Mouse (Mus musculus) left cerebral cortex, postnatal 36 days (tissue): ENCODE results near the gene Tut7. TPM values are rescaled to one million over a fixed set of nuclear protein-coding genes. Genes with fewer than 3 reads are reported as not detected.
"Not testable (repeated sequence)": the region's sequence is repeated elsewhere in the genome, so short reads cannot be mapped to it uniquely, and the experiment has no call there.

Source experiments
- DNase-seq, 2 experiments: peaks; one replicate each; pipeline ENCODE4 v3.0.0; 2021 to 2022; ENCODE audit warnings: low spot score in 2 of 2, mixed read lengths in 1 of 2
- intact Hi-C: fragments of 180-260 bp; cut with DNase I; formaldehyde crosslinking; loops from one replicate; pipeline ENCODE4 v1.15.1; 2025
- total RNA-seq, 2 experiments: library from RNA; stranded (reverse); gene quantifications; 2 replicates each; pipeline ENCODE4 v1.2.3; 2021

The Tut7 gene
- total RNA-seq, 2 experiments from 2014 or later = 56.0 to 66.8 TPM

DNA sequence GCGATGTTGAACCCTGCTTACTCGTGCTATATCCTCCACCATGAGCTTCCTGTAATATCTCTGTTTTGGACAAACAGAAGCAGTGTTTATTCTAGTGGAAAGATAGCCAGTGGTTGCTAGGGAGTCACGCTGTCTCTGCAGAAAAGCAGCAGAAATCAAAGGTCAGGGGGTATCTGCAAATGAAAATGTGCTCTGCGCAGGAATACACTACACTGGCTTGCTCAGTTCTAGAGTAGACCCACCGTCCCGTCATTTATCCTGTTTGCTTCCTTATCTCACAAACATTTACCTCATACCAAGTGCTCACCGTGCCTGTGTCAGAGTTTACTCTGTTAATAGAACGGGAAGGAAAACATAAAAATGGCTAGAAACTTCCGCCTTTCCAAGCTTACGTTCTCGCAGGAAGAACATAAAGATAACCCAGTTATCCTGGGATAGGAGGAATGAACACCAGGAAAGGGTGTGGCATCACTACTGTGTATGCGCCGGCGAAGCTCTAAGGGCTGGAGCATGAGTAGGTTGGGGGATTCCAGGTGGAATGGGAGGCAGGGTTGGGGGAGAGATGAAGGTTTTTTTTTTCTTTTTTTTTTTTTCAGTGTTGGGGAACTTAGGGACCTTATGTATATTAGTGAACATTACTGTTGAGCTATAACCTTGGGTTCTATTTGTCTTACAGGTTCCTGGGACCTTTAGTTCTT is 13.3 kb upstream of the Tut7 start:
- intact Hi-C loops = no loop called here
- no peak for DNase-seq

DNA sequence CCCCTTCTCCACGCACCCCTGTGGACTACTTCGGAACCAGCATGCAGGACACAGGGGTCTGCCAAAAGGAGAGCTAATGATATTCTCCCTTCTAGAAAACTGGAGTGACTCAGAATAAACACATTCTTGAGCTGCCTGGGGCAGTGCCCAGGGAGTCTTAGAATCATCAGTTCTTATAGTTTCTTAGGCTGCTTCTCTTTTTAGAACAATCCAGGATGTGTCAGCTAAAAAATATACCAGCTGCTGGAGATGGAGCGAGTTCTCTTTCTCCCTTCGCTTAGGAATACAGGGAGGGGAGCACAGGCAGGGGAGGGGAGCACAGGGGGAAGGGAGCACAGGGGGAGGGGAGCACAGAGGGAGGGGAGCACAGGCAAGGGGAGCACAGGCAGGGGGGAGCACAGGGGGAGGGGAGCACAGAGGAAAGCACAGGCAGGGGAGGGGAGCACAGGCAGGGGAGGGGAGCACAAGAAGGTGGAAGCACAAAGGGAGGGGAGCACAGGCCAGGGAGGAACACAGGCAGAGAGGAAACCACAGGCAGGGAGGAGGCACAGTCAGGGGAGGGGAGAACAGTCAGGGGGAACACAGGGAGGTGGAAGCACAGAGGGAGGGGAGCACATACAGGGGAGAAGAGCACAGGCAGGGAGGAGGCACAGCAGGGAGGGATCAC is 12.0 kb upstream of the Tut7 start:
- DNase-seq = peak; percentile 60 to 71
- intact Hi-C loops = no loop called here

DNA sequence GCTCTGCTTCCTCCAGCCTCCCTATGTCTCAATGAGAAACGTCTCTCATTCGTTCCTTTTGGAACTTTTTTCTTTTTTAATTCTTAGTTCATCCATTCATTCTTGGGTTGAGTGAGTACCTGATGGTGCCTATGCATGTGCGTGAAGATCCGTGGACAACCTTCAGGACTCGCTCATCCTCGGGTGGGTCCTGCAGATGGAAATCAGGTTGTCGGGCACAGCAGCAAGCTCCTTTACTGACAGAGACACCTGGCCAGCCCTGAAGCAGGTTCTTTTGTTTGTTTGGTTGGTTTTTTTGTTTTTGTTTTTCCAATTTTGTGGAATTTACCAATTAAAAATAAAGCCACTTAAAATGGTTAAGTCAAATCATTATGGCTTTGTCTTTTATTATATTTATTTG is 9.9 kb upstream of the Tut7 start:
- no peak for DNase-seq
- intact Hi-C loops = no loop called here

DNA sequence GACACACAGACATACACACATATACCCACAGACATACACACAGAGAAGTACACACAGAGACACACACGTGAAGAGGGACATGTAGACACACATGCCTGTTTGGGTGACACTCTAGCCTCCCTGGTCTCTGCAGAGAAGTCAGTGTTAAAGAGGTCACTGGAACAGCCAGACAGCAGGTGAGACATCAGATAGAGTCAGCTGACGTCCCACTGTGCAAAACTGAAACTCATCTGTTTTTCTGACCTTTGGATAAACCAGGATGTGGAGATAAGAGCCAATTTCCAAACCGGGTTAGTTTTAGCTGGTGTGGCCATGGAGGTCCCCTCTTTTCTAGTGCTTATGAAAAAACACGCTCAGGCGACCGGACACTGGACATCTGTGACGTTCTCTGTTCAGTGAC is 9.5 kb upstream of the Tut7 start:
- intact Hi-C loops = no loop called here
- DNase-seq = no peak

DNA sequence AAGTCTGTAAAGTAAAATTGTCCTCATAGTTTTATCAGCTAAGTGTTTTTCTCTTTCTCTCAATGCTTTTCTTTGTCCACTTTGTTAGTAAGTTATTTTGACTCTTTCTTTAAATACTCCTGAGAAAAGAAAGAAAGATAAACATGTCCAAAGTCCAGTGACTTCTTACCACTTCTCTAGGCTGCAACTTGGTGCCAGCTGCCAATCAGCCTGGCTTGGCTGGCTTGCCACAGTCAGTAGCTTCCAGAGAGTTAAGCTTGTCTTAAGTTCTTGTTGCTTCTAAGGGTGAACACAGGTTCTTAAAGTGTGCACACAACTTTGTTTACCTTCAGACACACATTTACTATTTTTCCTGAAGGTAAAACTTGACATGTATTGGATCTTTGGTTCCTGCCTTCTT is 3.0 kb upstream of the Tut7 start:
- intact Hi-C loops = no loop called here
- no peak for DNase-seq

DNA sequence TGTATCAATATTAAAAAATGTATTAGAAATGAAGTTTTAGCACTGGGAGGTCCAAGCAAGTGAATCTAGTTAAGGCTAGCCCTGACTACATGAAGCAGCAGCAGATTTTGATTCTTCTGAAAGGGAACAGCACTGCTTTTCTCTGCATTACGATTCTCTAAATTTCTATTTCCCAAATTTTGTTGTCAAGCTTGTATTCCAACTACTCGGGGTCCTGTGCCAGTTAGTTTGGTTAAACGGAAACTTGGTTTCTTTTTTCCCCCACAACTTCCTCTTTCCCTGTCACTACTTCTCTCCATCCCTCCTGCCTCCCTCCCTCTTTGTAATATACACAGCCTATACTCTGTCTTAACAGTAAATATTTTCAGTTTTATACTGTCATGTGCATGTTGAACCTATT is 2.1 kb downstream of the Tut7 start:
- DNase-seq = no peak

DNA sequence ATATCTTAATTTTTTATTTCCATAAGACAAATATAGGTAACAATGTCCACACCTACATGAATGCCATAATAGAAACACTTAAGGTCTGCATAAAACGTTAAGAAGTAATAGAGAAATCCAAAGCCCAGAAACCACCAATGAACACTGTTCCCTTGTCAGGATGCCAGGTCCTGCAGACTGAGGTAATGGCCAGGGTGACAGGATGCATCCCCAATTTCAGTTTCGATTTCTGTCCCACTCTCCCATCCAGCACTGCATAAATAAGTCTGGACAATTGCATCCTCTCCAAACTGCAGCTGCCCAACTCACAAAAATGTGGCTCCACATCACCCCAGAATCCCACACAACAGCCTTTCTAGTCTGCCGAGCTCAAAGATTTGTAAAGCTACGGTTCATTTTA is 2.8 kb downstream of the Tut7 start:
- intact Hi-C loops = no loop called here
- no peak for DNase-seq

More for the DNA sequence above, 2.1 kb downstream of the Tut7 start:
- intact Hi-C loops = no loop called here

DNA sequence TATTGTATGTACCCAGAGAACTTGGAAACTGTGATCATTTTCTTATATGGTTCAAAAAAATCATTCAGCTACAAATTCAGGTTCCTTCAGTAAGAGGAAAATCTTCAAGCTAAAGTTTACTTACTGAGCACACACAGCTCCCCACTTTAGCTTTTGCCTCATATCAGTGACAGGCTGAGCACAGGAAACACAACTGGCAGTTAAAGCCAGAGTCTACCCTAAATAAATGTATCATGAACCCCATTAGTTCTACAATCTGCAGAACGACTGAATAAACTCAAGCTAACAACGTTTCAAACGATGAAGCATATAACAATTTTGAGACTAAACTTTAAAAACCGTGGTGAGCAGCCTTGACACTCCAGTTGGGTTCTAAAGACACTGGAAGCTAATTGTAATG is 5.6 kb downstream of the Tut7 start:
- intact Hi-C loops = no loop called here
- no peak for DNase-seq

DNA sequence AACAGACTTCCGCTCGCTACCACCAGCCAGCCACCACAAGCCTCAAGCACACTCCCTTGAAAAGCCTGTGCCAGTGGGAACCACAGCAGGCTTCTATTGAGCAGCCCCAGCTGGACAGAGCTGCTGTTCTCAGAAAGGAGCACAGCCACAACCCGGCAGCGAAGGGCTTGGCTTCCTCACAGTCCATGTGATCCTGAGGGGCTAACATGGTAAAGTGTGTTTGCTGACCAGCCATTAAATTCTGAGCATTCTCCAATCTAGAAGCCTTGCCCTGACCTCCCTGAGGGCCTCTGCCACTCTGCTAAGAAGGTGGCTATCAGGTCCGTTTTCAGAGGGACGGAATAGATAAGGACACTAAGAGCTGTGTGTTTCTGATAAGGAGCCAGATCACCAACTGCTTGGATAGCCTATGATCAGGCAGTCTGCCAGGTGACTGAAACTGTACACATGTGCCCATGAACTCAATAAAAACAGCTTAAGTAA is 8.8 kb downstream of the Tut7 start:
- DNase-seq = no peak
- intact Hi-C loops = no loop called here

DNA sequence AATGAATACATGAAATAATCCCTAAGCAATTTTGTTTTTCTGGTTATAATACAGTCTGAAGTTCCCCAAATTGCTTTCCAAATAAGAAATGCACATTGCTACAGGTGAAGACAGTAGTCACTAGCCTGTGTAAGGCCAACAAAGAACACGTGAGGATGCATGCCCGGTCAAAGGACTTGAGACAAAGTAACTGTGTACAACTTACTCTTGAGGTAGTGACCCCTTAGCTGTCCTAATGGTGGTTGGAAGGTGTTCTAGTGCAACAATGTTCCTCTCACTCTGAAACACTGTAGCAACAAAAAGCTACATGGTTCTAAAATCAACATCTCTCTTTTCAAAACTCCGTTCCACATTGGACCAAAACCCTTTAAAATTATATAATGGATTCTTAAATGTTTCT is 11.4 kb downstream of the Tut7 start:
- no peak for DNase-seq

DNA sequence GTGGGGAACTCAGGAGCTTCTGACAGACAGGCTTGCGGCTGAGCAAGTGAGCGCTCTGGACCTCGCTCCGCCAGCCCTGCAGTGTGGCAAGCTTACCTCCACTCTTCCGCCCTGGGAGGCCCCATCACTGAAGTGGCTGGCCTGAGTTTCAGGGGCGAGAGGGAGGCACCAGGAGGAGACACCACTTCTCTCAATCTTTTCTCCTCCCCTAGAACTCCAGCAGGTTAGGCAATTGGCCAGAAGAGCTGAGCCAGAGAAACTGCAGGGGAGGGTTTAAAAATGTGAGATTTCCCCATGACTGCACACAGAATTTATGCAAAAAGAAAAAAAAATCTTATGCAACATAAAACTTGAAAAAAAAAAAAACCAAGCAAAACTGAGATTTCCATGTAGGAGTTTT is 21.9 kb downstream of the Tut7 start:
- peak; percentile 50 to 65 for DNase-seq

More for the DNA sequence above, 11.4 kb downstream of the Tut7 start:
- intact Hi-C loops = no loop called here

DNA sequence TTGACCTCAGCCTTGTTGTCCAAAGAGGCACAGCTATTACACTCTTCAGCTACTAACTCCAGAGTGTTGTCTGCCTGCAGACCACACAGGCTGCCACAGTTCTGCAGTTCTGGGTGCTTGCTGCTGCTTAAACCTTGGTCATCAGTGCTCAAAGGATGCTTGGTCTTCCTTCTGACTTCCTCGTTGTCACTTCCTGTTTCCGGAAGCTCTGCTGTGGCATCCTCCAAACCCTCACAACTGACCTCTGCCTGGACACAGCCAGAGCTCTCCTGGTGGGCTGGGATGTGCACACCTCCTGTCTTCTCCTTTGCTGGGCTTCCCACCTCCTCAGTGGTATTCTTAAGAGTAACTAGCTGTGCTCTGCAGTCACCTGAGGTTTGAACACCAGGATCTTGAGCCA is 22.9 kb downstream of the Tut7 start:
- DNase-seq = no peak
- intact Hi-C loops = no loop called here

More for the DNA sequence above, 21.9 kb downstream of the Tut7 start:
- intact Hi-C loops = no loop called here

DNA sequence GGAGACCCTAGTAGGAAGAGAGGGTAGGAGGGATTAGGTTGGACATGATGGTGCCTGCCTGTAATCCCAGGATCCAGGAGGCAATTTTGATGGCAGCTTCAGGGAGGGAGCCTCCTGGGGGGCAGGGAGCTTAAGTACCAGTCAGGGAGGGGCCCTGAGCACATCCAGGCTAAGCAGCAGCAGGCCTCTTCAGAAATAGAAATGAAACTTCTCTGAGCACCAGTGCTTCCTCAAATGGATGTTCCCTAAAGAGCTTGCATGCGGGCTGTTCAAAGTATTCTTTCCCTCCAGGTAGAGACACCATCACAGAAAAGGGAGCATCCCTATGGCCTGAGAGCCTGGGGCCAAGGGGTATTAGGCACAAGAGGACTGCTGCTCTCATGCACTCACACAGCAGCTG is 24.6 kb downstream of the Tut7 start:
- DNase-seq = no peak
- intact Hi-C loops = no loop called here

DNA sequence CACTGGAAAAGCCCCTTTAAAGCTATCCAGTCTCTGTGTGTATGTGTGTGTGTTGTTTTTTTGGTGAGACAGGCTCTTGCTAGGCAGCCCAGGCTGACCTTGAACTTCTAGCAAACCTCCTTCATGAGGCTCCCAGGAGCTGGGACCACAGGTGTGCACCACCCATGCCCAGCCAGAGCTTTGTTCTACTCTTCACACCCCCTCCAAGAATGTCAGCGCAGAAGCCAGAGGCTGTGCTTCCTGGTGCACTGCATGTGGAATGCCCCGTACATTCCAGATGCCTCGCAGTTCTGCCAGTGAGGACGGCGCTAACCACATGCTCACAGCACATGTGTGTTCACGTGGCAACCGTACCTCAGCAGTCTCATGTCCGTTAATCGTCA is 26.5 kb downstream of the Tut7 start:
- intact Hi-C loops = no loop called here
- DNase-seq = no peak

DNA sequence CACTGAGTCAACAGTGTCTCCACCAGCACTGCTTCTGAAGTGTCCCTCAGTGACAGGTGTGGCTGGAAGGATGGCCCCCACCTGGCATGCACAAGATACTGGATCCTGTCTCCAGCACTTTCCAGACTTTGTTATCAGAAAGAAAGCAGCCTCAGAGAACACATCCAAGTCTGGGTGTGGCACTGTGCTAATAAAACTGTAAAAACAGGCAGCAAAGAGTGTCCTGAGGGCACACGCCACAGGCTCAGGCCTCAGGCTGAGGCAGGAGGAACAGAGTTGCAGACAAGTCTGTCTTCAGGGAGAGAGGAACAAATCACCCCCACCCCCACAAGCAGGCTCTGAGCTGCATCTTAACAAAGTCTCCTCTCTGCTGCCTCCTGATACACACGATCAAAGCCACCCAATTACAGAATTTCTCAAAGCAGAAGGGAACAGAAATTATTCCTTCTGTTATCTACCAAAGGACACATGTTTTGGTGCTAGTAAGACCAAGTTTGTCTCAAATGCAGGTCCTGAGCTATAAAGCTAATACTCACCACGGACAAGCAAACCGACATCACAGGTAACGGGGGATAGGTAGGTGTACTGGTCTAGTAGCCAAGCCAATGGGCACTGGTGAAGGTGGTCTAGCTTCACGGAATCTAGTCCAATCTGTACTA is 27.0 kb downstream of the Tut7 start:
- no peak for DNase-seq
- intact Hi-C loops = no loop called here

DNA sequence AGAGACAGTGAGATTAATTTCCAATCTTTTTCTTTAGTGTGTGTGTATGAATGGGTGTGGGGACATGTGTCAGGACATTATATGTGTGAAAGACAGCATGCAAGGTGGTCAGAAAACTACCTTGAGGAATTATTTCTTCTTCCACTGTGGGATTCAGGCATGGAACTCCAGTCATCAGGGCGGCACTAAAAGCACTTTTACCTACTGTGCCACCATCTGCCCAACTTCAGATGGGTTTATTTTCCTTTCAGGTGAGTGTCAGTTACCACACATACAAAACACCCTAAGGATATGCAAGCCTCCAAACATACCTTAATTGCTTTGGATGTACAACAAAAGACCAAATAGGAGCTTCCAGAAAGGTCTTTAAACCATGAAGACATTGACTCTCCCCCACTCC is 28.2 kb downstream of the Tut7 start:
- intact Hi-C loops = no loop called here
- no peak for DNase-seq

DNA sequence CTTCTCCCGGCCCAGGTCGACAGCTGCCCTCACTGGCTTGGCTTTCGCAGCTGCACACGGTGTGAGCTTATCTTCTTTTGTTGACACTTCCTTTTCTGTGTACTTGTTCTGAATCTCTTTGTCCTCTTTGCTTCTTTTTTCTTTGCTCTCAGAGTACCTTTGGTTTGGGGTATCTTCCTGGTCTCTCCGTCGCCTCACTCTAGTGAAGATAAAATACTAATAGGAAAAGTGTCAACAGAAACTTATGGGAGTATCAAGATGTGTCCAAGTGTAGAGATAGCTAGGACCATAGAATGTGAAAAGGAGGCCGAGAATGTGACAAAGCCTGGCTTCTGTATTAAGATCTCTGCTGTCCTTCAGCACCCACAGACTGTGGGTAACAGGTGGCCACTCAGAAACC is 40.8 kb downstream of the Tut7 start, which contains the start of gene Gm49354:
TSS of gene Gm49354 (minus strand) at position 101 of the 400 bp plus-strand sequence.
- intact Hi-C loops = no loop called here

DNA sequence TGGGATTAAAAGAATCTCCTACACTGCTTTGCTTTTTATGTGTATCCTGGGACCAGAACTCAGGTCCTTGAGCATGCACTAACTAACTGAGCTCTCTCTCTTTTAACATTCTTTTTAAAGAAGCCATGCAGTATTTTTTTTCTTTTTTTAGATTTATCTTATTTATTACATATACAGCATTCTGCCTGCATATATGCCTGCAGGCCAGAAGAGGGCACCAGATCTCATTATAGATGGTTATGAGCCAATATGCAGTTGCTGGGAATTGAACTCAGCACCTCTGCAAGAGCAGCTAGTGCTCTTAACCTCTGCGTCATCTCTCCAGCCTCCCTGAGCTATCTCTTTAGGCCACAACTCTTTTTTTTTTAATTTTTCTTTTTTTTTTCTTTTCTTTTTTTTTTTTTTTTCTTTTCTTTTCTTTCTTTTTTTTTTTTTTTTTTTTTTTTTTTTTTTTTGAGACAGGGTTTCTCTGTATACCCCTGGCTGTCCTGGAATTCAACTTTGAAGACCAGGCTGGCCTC is 43.1 kb downstream of the Tut7 start:
- intact Hi-C loops, DNase-seq: not testable (repeated sequence)

More for the DNA sequence above, 40.8 kb downstream of the Tut7 start, which contains the start of gene Gm49354:
- DNase-seq = no peak

DNA sequence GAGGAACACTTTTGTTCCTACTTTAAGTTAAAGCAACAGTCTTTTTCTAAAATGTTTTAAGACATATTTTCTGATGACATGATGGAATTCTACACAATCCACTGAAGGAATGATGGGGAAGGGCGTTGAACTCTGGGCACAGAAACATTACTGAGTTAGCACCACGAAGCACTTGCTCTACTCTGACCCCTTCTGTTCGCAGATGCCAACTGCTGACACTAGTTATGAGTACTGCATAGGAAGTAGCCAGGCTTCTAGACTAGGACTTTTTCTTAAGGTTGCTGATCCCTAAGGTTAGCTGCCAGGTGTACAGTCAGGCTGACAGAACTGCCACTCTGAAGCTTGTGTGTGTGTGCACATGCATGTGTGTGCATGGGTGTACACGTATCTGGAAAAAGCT is 43.7 kb downstream of the Tut7 start:
- intact Hi-C loops = no loop called here

DNA sequence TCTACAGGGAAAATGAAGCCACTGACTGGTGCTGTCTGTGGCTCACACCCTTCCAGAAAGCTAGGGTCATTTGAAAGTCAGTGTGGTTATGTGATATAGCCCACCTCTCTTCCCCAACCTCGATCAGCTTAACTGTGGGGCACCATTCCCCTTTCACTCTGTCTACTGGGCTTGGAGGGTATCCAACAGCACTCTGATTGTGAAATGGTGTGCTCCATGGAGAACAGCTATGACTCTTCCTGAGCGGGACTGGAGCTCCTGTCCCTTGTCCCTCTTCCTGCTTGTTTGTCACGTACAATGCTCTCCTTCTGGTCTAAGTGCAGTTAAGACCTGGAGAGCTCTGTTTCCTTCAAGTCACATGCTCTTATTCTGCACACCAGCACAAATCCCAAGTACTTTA is 47.8 kb downstream of the Tut7 start:
- no peak for DNase-seq
- intact Hi-C loops = no loop called here

More for the DNA sequence above, 43.7 kb downstream of the Tut7 start:
- DNase-seq = no peak
